Mouse (Mus musculus) retina, postnatal 7 days (tissue): ENCODE results near the gene Por.

Experiments used
- DNase-seq: peaks from one replicate; pipeline ENCODE4 v3.0.0-alpha.2; 2012; ENCODE audit warnings: low read depth, low spot score

The Por gene

DNA sequence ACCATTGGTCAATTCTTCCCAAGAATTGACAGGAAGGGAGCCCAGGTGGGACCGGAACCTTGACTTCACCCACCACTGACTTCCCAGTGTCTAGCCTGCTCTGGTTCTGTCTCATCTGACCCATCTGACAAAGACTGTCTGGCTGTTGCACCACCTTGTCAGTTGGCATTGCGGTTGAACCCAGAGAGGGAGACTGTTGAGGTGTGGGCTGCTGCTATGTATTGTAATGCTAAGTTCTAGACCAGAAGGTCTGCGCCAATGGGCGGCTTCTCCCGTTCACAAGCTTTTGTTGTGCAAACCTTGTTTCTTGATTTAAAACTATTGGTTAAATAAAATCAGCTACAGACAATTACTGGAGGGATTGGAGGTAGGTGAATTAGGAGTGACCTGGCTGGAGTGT, 12.7 kb upstream of the Por start:
- DNase-seq = no peak

DNA sequence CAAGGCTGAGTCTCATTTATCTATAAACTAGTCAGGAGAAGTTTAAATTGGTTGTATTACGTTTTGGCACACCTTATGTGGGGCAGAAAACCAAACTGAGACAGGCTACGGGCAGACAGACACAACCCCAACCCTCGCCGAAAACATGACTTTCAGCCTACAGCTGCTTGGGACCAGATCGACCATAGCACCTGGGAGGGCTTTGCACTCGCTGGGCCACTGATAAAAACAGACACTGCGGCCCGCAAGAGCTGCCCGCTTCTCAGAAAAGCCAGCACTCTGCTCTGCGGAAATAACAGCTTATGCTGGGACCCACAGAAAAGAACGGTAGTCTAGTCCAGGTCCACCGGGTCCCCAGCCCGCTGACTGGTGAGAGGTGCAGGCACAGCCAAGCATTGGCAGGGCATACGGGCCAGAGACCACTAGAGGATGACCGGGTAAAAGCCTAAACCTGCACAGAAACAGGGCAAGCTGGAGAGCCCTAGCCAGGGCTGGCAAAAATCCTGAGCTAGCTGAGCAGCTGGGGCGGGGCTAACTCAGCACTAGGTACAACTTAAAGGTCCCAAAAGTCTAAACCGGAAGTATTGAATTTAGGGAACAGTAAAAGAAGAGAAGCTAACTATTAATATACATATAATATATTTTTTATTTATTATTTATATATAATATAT, 12.0 kb upstream of the Por start:
- no peak for DNase-seq

DNA sequence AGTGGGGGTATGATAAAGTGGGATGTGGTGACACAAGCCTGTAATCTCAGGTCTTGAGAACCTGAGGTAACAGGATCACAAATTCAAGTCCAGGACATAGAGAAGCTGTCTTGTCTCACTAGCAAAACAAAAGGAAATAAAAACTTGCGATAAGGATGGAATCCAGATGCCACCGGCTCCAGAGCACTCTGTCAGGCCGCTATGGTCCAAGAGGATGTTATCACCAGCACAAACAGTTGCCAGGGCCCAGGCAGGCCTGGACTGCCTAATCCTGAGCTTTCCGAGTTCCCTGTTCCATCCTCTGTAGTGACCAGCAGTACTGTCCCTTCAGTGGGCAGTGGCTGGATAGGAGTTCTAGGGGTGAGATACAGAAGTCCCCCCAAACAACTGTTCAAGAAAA, 9.9 kb upstream of the Por start:
- no peak for DNase-seq

DNA sequence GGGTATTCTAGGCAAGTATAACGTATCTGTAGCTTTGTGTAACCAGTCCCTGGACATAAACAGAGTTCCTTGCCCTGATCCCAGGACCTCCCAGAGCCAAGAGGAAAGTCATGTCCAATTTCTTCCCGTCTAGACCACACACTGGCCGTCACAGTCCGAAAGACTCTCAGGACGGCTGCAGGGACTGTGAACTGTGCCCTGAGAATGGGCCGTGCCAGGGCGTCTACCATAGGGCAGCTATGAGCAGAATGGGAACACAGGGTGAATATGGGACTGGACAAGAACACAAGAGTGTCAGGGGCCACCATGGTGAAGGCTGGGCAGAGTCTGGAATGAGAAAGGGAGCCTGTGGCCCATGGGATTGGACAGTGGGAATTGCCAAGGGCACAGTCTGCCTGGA, 9.3 kb upstream of the Por start:
- DNase-seq = no peak

DNA sequence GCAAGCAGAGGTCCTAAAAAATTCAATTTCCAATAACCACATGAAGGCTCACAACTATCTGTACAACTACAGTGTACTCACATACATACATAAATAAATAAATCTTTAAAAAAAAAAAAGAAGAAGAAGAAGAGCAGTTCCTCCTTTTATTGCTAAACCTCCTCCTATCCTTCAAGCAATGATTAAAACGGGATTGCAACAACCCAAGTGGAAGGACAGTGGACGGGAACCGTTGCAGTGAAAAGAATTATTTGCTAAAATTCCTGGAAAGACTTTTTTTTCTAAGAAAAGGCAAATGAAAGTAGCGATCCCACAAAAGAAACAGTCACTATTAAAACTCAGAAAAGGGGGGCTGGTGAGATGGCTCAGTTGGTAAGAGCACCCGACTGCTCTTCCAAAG, 2.9 kb upstream of the Por start:
- DNase-seq = no peak

DNA sequence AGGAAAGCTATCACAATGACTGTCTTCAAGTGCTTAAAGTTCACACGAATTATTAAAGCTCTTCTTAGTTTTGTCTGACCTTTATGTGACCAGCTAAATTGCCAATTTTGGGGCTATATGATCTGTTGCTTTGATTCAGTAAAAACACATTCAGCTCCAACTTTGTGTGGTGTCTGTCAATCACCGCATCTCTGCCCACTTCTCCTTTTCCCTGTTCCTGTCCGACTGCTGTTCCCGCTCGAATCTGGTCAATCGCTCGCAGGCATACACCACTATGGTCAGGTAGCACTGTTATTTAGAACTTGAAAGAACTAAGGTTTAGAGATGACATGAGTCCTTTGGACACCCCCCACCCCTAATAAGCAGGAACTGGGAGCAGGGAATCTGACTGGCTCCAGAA, 1.8 kb upstream of the Por start:
- no peak for DNase-seq

DNA sequence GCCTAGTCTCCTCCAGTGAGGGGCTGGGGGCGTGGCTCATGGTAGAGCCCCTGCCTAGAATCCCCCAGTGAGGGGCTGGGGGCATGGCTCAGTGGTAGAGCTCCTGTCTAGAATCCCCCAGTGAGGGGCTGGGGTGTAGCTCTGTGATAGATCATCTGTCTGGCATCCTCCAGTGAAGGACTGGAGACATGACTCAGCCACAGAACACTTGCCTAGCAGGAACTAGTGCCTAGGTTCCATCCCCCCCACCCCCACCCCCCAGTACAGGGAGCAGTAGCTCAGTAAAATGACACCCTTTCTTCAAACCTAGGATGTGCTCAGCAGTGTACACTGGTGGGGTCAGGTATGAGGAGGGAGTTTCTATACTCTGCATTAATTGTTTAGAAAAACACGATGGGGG, 1.0 kb downstream of the Por start:
- no peak for DNase-seq

DNA sequence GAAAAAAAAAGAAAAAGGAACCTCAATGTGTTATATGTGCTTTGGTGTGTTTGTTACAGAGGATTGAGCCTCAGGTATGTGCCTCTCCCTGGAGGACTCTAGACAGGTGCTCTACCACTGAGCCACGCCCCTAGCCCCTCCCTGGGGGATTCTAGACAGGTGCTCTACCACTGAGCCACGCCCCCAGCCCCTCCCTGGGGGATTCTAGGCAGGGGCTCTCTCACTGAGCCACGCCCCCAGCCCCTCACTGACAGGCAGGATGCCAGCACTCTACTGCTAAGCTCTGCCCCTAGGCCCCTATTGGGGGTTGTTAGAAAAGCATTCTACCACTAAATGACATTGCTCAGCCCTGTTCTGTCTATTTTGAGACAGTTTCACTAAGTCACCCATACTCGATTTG, 2.7 kb downstream of the Por start:
- no peak for DNase-seq

DNA sequence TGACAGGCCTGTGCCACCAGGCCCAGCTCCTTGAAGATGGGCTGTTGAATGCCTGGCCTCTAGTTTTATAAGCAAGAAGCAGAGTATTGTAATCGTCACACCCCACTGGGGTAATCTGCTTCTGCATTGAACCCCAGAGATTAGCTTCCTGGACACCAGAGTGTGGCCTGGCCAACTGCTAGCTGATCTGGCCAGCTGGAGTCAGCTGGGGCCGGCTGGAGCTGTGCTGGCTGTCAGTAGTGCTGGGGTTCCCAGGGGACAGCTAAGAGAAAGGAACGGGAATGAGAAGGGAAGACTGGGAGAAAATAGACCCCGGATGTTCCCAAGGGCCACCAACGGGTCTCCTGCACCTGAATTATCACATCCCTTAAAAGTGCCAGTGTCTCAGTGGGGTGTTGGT, 3.1 kb downstream of the Por start:
- no peak for DNase-seq

DNA sequence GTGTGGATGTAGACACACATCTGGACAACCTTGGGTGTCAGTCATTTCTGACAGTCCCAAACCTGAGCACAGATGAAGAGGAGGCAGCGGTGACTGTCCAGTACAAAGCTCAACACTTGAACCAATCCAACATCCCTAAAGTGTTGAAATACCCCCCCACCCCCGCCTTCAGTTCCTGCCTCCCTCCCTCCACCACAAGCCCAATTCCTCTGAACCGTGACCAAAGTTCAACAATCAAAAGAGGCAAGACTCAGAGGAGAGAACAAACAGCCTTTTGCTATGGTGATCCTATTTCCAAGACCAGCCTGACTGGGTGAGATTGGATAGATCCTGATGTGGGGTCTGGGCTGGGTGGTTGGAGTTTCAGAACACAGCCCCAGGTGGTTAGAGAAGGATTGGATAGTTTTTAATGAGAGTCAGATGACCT, 4.5 kb downstream of the Por start:
- DNase-seq = no peak

DNA sequence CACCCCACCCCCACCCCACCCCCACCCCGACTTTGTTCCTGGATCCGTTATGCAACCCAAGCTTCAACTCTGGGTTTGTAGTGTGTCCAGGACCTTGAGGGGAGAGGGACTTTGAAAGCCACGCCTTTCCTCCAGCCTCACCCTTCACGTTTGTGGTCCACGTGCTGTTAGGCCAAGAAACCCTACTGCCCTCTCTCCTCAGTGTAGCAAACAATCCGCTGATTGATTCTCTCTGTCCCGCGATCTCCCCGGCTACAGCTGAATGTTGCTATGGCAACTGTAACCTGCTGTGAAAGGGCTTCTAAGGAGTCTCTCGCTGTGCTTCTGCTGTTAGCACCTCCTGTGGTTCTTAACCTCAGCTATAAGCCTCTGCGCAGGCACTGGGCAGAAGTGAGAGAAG, 5.0 kb downstream of the Por start:
- DNase-seq = no peak

DNA sequence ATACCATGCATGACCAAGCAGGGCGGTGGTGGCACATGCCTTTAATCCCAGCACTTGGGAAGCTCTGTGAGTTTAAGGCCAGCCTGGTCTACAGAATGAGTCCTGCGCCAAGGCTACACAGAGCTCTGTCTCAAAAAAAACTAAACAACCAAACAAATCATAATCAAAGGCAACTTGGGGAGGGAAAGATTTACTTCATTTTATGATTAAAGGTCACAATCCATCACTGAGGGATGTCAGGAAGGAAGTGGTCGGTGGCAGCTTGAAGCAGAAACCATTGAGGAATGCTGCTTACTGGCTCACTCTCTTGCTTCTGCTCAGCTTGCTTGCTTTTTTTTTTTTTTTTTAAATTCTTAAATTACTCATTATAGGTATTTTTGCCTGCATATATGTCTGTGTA, 6.9 kb downstream of the Por start:
- no peak for DNase-seq

DNA sequence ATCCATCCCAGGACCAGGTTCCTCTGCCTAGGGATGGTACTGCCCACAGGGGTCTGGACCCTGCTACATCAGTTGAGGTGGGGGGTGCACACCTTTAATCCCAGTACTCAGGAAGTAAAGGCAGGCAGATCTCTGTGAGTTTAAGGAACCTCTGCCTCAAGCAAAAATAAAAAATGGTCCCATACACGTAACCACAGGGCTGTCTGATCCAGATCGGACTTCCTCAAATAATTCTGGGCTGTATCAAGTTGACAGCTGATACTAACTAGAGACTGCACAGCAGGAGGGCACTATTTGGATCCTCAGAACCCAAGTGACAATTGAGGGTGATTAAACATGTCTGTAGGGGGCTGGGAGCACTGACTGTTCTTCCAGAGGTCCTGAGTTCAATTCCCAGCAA, 7.4 kb downstream of the Por start:
- no peak for DNase-seq

DNA sequence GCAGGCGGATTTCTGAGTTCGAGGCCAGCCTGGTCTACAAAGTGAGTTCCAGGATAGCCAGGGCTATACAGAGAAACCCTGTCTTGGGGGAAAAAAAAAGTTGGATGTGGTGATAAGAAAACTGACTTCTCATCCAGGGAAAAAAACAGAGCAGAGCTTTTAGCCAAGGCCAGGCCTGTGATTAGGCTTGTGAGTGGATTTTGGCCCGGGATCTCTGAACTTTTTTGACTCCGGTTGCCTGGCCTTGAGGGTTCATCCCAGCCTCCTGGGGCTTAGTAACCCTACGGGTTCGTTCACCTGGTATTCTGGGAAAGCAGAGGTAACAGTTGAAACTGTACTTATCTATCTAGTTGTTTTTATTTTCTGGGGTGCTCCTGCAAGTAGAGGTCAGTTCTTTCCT, 8.6 kb downstream of the Por start:
- DNase-seq = no peak

DNA sequence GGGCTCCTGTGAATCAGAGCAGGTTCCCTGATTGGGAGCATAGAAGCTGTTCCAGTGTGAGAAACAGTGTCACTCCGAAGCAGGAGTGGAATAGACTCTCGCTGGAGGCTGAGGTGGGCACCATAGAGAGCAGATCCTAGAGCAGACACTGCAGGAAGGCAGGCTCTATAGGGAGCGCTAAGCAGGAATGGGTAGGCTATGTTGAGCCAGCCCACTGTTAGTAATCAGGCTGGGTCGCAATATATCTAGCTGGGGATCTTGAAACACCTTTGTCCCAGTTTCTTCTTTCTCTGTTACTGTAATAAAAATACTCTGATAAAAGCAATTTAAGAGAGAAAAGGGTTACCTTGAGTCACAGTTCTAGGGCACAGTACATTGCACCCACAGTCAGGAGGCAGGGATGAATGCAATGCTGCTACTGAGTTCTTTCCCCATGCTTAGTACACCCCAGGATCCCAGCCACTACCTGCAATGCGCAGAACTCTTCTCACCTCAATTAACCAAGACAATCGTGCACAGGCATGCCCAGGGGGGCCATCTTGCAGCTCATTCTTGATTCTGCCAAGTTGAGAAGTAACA, 11.2 kb downstream of the Por start:
- no peak for DNase-seq

DNA sequence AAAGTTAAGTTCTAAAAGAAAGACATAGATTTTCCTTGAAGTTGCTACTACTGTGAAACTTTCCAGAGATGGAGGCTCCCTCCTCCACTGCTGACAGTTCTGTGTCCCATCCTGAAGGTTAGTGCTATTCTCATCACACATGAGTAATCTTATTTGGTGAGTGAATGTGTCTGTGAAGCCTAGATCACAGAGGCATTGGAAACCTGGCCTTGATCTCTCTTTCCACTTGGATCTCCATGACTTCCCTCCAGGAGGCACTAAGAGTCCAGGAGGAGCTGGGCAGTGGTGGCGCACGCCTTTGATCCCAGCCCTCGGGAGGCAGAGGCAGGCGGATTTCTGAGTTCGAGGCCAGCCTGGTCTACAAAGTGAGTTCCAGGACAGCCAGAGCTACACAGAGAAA, 12.2 kb downstream of the Por start:
- no peak for DNase-seq

DNA sequence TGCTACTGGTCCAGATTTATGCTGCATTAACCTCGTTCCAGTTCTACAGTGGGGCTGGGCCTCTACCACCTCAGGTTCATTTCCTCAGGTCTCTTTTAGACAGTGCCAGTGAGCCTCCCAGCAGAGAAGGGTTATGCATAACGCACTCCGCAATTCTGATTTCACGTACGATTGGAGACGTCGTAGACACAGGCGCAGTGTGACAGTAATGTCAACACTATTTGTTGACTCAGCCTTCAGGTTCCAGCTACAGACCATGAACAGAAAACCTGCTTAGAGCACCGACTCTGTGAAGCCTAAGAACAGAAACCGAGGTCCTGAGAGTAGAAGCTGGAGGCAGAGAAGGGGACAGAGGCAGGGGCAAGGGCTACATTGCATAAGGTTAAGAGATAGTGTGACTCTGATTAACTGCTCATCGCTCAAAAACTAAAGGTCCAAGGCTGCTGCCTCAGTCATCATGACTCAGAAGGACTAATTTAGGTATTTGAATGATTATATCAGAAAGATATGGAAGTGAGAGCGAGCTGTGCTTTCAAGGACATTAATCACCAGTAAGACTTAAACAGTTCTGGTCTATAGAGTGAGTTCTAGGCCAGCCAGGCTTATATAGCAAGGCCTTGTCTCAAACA, 13.2 kb downstream of the Por start:
- DNase-seq = no peak

DNA sequence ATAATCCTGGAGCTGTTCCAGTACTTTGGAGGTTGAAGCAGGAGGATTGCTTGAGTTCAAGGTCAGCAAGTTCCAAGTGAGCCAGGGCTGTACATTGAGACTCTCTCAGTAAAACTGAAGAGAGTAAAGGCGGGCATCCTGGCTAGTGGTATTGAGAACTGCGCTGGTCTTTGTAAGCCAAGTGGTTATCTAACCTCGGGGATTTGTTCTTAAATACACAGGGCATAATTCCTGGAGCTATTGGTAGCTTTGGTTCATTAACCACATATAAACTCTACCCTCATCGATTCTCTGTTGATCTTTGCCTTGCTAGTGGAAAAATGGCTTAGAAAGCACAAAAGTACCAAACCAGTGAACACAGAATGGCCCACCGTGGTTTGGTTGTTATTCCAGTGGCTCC, 20.6 kb downstream of the Por start:
- DNase-seq = no peak

DNA sequence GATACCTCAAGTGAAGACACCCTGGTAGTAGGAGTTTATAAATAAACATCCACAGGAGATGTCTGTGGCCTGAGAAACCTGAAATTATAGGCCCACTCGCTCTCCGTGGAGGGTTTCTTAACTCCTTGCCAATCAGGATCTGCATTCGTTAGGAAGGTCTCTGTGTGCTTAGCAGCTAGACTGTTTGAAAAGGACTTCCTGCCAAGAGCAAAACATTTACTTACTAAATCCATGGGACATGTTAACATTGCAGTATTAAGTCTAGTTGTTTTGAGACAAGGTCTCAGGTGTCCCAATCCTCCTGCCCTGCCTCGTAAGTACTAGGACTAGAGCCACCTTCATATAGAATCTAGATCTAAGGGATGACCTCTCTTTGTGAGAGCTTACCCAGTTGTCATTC, 21.4 kb downstream of the Por start:
- DNase-seq = no peak

DNA sequence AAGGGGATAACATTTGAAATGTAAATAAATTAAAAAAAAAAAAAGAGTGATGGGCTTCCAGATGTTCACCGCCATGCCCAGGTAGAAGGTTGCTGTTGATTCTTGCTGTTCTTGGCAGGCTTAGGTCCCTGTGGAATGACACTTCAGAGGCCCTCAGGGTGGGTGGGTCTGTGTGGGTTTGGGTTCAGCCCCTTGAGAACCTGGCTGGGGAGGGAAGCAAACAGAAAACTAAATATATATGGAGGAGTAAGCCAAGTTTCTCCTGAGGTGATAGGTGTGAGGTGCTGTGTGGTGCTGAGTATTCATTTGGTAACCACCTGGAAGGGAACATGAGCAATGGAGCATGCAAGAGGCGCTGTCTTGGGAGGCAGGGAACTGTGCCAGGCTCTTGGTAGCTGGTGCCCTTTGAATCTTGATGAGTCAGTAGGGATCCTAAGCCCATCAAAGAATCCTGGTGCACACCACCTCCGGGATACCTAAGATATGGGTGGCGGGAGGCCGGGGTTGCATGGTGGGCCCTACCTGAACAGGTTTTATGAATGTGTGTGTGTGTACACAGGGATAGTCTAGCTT, 23.5 kb downstream of the Por start:
- no peak for DNase-seq

DNA sequence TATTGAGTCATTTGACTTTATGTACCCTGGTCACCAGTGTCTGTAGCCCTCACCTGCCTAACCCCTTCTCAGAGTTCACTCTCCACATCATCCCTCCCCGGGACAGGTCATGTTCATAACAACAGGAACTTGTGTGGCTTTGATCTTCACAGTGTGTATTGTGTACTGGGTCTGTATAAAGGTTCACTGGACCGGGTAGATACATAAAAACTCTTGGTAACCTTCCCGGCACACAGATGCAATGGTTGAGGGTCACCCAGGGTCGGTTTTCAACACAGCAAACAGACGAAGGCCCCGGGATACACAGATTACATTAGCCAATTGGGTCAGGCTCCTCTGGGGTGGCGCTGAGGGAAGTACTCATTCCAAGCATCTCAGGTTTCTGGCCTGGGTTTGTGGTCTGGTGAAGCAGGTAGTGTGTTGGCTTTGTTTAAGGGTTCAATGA, 25.5 kb downstream of the Por start:
- DNase-seq = no peak

DNA sequence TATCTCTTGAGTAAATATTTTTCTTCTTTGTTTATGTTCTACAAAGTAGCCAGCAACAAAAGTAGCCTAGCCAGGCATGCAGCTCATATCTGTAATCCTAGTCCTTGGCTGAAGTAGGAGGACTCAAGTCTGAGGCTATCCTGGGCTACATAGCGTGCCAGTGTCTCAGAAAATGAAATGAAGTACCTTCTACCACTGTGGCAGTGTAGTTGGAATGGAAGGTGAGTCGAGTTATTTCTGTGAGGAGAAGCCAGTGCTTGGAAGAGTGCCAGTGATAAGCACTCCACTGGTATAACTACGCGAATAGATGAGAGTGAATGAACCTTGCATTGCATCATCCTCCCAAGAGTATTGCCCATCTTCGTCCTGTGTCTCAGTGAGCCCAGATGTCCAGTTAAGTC, 27.9 kb downstream of the Por start:
- no peak for DNase-seq

DNA sequence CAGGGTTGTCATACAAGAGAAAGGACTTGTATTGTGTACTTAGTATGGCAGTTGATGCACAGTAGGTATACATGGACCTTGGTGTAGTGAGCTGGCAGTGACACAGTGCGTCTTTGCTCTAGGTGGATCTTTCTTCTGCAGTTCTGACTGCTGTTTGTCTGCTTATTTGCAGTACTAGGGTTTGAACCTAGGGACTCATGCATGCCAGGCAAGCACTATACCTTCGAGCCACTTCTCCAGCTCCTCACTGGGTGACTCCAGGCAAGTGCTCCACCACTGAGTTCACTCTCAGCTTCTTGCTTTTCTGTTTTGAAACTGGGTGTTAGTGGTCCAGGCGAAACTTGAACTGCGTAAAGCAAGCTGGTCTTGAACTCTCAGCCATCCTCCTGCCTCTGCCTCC, 31.8 kb downstream of the Por start:
- DNase-seq = no peak
